Mouse (Mus musculus) lung, postnatal 0 days (tissue): Measurements from ENCODE around the gene Tnfaip8l2.

ENCODE experiments used
- CTCF ChIP-seq: IDR thresholded peaks from 2 replicates; pipeline ENCODE4 v1.5.1; 2016; ENCODE audit warnings: antibody characterized with exemption, mild to moderate bottlenecking
- EP300 ChIP-seq: IDR thresholded peaks from 2 replicates; pipeline ENCODE4 v1.6.1; 2016; ENCODE audit warnings: antibody characterized with exemption, mild to moderate bottlenecking, control low read depth

GRCm38 (mm10) chr3:95164840-95165239, 22.7 kb upstream of the Tnfaip8l2 start:
- no peak for TF ChIP-seq CTCF
- no peak for TF ChIP-seq EP300
